Comparison of ENCODE assay signal across 11 mouse cellular contexts in genomic region chr9:121600861-121601427, GRCm38 (mm10). TPM values are rescaled to one million over a fixed set of nuclear protein-coding genes. Genes with fewer than 3 reads are reported as not detected.
DNase-seq lines count a peak whose midpoint lies in the region; ATAC-seq and TF ChIP-seq lines count a peak whose summit lies in the region.
"Had no signal": no experiment of that assay in that cellular context is flagged by ENCODE, and none has a peak within 500 bp of the region (broad histone marks: within the 10 kb centered on the region; RNA-seq: fewer than 3 reads in every experiment).

No protein-coding gene starts in this region.

- WGBS in heart, embryonic 10.5 days: 14% methylated on average over 6 of the region's 6 CpGs
- 28% methylated on average over 6 of the region's 6 CpGs for WGBS in embryonic facial prominence, embryonic 10.5 days
- WGBS in liver, postnatal 0 days (ENCODE audit: insufficient replicate concordance): 25% methylated on average over 6 of the region's 6 CpGs
- 24% methylated on average over 6 of the region's 6 CpGs for WGBS in kidney, embryonic 16.5 days

- H3K27ac ChIP-seq in heart, embryonic 10.5 days: no peak overlapping the region
- no peak overlapping the region; the same call in 1 of the 2 replicates for H3K27ac ChIP-seq in embryonic facial prominence, embryonic 10.5 days (replicated peaks)
- H3K27ac ChIP-seq in liver, postnatal 0 days (ENCODE audit: low read depth): no peak overlapping the region
- no peak overlapping the region for H3K27ac ChIP-seq in kidney, embryonic 16.5 days (ENCODE audit: low read length)

- peaks cover 17% of the 10 kb centered on the region for H3K4me1 ChIP-seq in heart, embryonic 10.5 days
- peaks cover 23% of the 10 kb centered on the region for H3K4me1 ChIP-seq in embryonic facial prominence, embryonic 10.5 days
- no peaks in the 10 kb centered on the region for H3K4me1 ChIP-seq in liver, postnatal 0 days (ENCODE audit: insufficient read depth)
- H3K4me1 ChIP-seq in kidney, embryonic 16.5 days (ENCODE audit: insufficient read depth, low read length): peaks cover 10% of the 10 kb centered on the region; the same call in 1 of the 2 replicates
- H3K4me1 ChIP-seq: megakaryocyte, embryonic 14.5 days had no signal

- peaks cover 10% of the 10 kb centered on the region; the same call in 1 of the 2 replicates for H3K27me3 ChIP-seq in heart, embryonic 10.5 days (ENCODE audit: insufficient read depth, poor library complexity, severe bottlenecking)
- H3K27me3 ChIP-seq in embryonic facial prominence, embryonic 10.5 days (replicated peaks; ENCODE audit: low read depth, poor library complexity, severe bottlenecking): no peaks in the 10 kb centered on the region
- H3K27me3 ChIP-seq in liver, postnatal 0 days (ENCODE audit: insufficient read depth, low read length): no peaks in the 10 kb centered on the region
- no peaks in the 10 kb centered on the region for H3K27me3 ChIP-seq in kidney, embryonic 16.5 days (ENCODE audit: insufficient read depth, low read length)

- H3K36me3 ChIP-seq in heart, embryonic 10.5 days: no peaks in the 10 kb centered on the region
- no peaks in the 10 kb centered on the region for H3K36me3 ChIP-seq in embryonic facial prominence, embryonic 10.5 days (replicated peaks)
- no peaks in the 10 kb centered on the region for H3K36me3 ChIP-seq in liver, postnatal 0 days (replicated peaks; ENCODE audit: insufficient read depth, low read length)
- H3K36me3 ChIP-seq in kidney, embryonic 16.5 days (ENCODE audit: insufficient read depth, low read length): no peaks in the 10 kb centered on the region

- H3K9me3 ChIP-seq in heart, embryonic 10.5 days: no peaks in the 10 kb centered on the region
- H3K9me3 ChIP-seq in embryonic facial prominence, embryonic 10.5 days: 0 out of 2 replicates have a peak, but pooled peaks cover 3% of the 10 kb centered on the region
- no peaks in the 10 kb centered on the region for H3K9me3 ChIP-seq in liver, postnatal 0 days (ENCODE audit: low read length)
- H3K9me3 ChIP-seq in kidney, embryonic 16.5 days (ENCODE audit: low read length): no peaks in the 10 kb centered on the region

- TF ChIP-seq CTCF in liver, postnatal 0 days (IDR thresholded peaks at IDR 0.05; ENCODE audit: low read depth): no peak

- no peak overlapping the region for H3K4me2 ChIP-seq in liver, postnatal 0 days (ENCODE audit: low read depth, low read length)
- no peak overlapping the region for H3K4me2 ChIP-seq in kidney, embryonic 16.5 days (replicated peaks; ENCODE audit: low read depth, low read length)

- H3K4me3 ChIP-seq in heart, embryonic 10.5 days: no peak overlapping the region
- H3K4me3 ChIP-seq in embryonic facial prominence, embryonic 10.5 days: no peak overlapping the region
- H3K4me3 ChIP-seq in liver, postnatal 0 days (ENCODE audit: low read depth, low read length): no peak overlapping the region
- H3K4me3 ChIP-seq in kidney, embryonic 16.5 days (ENCODE audit: low read length): no peak overlapping the region
- H3K4me3 ChIP-seq: megakaryocyte, embryonic 14.5 days had no signal

- no peak for ATAC-seq in liver, postnatal 0 days
- ATAC-seq in kidney, embryonic 16.5 days (ENCODE audit: low FRiP score, low TSS enrichment): no peak
- ATAC-seq: Patski had no signal

- TF ChIP-seq EP300 in liver, postnatal 0 days (IDR thresholded peaks at IDR 0.05; ENCODE audit: low read depth): no peak

- intact Hi-C loops in left cerebral cortex, postnatal 14 days (cut with DNase I): loop anchor here (2.0 to 10.0 kb wide), 3 partner anchors 106 to 356 kb away; partner anchors contain the start of genes Cck and Ulk4

- DNase-seq in heart, postnatal 4 days: peak; percentile 19
- no peak for DNase-seq in heart, embryonic 10.5 days (ENCODE audit: low spot score)
- DNase-seq in ZHBTc4 (ENCODE audit: low read depth, low spot score): peak; percentile 35
- peak; percentile 58 for DNase-seq in embryonic facial prominence, embryonic 10.5 days (ENCODE audit: low spot score)
- peak; percentile 65 to 91 for DNase-seq in left cerebral cortex, postnatal 14 days (ENCODE audit: low spot score in 2 of 2)
- no peak for DNase-seq in liver, postnatal 0 days
- DNase-seq in urinary bladder, postnatal 4 days (ENCODE audit: low spot score in 2 of 2): no peak

- H3K9ac ChIP-seq in liver, postnatal 0 days (replicated peaks): no peak overlapping the region
- H3K9ac ChIP-seq in kidney, embryonic 16.5 days (replicated peaks; ENCODE audit: low read length): no peak overlapping the region

RNA-seq across cellular contexts. Expression of gene Lyzl4, which starts 41.0 kb away (rescaled TPM):
- total RNA-seq in heart, postnatal 4 days (2021): under 1 TPM in 1 of 2 experiments, not detected in 1; 0.32 TPM
- polyA plus RNA-seq in heart, embryonic 10.5 days (2016; fragmentation: Nextera tagmentation; extraction: Ambion mirVana): not detected in 2 replicates
- not detected in 2 replicates for polyA plus RNA-seq in embryonic facial prominence, embryonic 10.5 days (2016; fragmentation: Nextera tagmentation; extraction: Ambion mirVana)
- 1 to 10 TPM in 1 of 2 experiments, under 1 TPM in 1; 0.97 to 1.2 TPM for total RNA-seq in left cerebral cortex, postnatal 14 days (2021)
- 0.12 TPM in 2 replicates for polyA plus RNA-seq in liver, postnatal 0 days (2015; fragmentation: Nextera tagmentation; extraction: Ambion mirVana)
- 0.25 TPM in 1 of 2 replicates, not detected in the other for polyA plus RNA-seq in kidney, embryonic 16.5 days (2015; fragmentation: Nextera tagmentation; extraction: Ambion mirVana)
- total RNA-seq: heart, adult 18-20 months had no signal
- polyA plus RNA-seq: Patski had no signal

RNA-seq across cellular contexts. Expression of gene Vipr1, which starts 41.6 kb away (rescaled TPM):
- 1 to 10 TPM in 1 of 2 experiments, under 1 TPM in 1; 0.64 to 2.4 TPM for total RNA-seq in heart, postnatal 4 days (2021)
- 0.30 and 0.63 TPM in 2 replicates for polyA plus RNA-seq in heart, embryonic 10.5 days (2016; fragmentation: Nextera tagmentation; extraction: Ambion mirVana)
- 0.16 and 0.33 TPM in 2 replicates for polyA plus RNA-seq in embryonic facial prominence, embryonic 10.5 days (2016; fragmentation: Nextera tagmentation; extraction: Ambion mirVana)
- total RNA-seq in left cerebral cortex, postnatal 14 days (2021): 10 to 100 TPM; 21.1 to 23.6 TPM
- 3.1 and 3.4 TPM in 2 replicates for polyA plus RNA-seq in liver, postnatal 0 days (2015; fragmentation: Nextera tagmentation; extraction: Ambion mirVana)
- polyA plus RNA-seq in kidney, embryonic 16.5 days (2015; fragmentation: Nextera tagmentation; extraction: Ambion mirVana): 0.04 and 0.40 TPM in 2 replicates
- polyA plus RNA-seq: Patski had no signal

Comparison
In these comparisons a context has a peak if more than half of its experiments do, and no peak if none do; other contexts are left out.
1. DNase-seq: peak in heart, postnatal 4 days (single experiment), ZHBTc4 (single experiment), embryonic facial prominence, embryonic 10.5 days (single experiment) and left cerebral cortex, postnatal 14 days (2 of 2); none in heart, embryonic 10.5 days (single experiment), liver, postnatal 0 days (single experiment) and urinary bladder, postnatal 4 days (0 of 2).